Mouse (Mus musculus): ENCODE measurements at regions not wholly inside any gene's neighbourhood (a gene's known extent, or its start where the extent isn't known, plus 50 kb on each side); places are given as distances from the start of the nearest gene placed in this dataset.

- H3K4me3 ChIP-seq (ENCODE audit: low read depth, low read length), result no peak overlapping the region
- H3K36me3 ChIP-seq (ENCODE audit: control insufficient read depth, insufficient read depth, low read length), result no peaks in the 10 kb centered on the region
- H3K9ac ChIP-seq (ENCODE audit: low read length), result no peak overlapping the region
- H3K4me2 ChIP-seq (ENCODE audit: low read length), result no peak overlapping the region
- no peaks in the 10 kb centered on the region for H3K27me3 ChIP-seq (replicated peaks; ENCODE audit: control insufficient read depth, insufficient read depth, low read length)
- 49% methylated on average over 4 of the region's 4 CpGs for WGBS
- H3K9me3 ChIP-seq (ENCODE audit: control insufficient read depth, low read length), result no peaks in the 10 kb centered on the region
- no peak overlapping the region for H3K27ac ChIP-seq (ENCODE audit: low read depth)
- ATAC-seq (replicated peaks; ENCODE audit: low FRiP score, low TSS enrichment, low read depth) (no peak), DNase-seq (ENCODE audit: low spot score) (no peak)
- no peaks in the 10 kb centered on the region for H3K4me1 ChIP-seq (replicated peaks; ENCODE audit: control insufficient read depth, insufficient read depth, low read length)
Observed at GRCm38 (mm10) chr9:61530263-61531045, 158.3 kb downstream of the Tle3 start.

- Histone ChIP-seq H3K9ac (ENCODE audit: low read length) (no peak overlapping the region), H3K27me3 (replicated peaks; ENCODE audit: control insufficient read depth, insufficient read depth, low read length) (no peaks in the 10 kb centered on the region), H3K4me2 (ENCODE audit: low read length) (no peak overlapping the region), H3K36me3 (ENCODE audit: control insufficient read depth, insufficient read depth, low read length) (no peaks in the 10 kb centered on the region), H3K27ac (ENCODE audit: low read depth) (no peak overlapping the region), H3K9me3 (ENCODE audit: control insufficient read depth, low read length) (no peaks in the 10 kb centered on the region), H3K4me1 (replicated peaks; ENCODE audit: control insufficient read depth, insufficient read depth, low read length) (no peaks in the 10 kb centered on the region), H3K4me3 (ENCODE audit: low read depth, low read length) (no peak overlapping the region)
- WGBS, result 73% methylated on average over 12 of the region's 12 CpGs
- DNase-seq (ENCODE audit: low spot score) (no peak), ATAC-seq (replicated peaks; ENCODE audit: low FRiP score, low TSS enrichment, low read depth) (no peak)
Observed at GRCm38 (mm10) chr9:61528286-61528865, 156.2 kb downstream of the Tle3 start.

- no peak overlapping the region for H3K4me3 ChIP-seq (ENCODE audit: low read depth, low read length)
- no peak for ATAC-seq (replicated peaks; ENCODE audit: low FRiP score, low TSS enrichment, low read depth)
Observed at GRCm38 (mm10) chr9:61527491-61528056, 155.4 kb downstream of the Tle3 start.

GRCm38 (mm10) chr9:61520136-61520535 lies 148.0 kb downstream of the Tle3 start:
- H3K4me3 ChIP-seq (ENCODE audit: low read depth, low read length), result no peak overlapping the region
- WGBS, result 83% methylated on average over 5 of the region's 5 CpGs
- peaks cover 10% of the 10 kb centered on the region; the same call in 1 of the 2 replicates for H3K9me3 ChIP-seq (ENCODE audit: control insufficient read depth, low read length)

More at GRCm38 (mm10) chr9:61527491-61528056, 155.4 kb downstream of the Tle3 start:
- H3K9me3 ChIP-seq (ENCODE audit: control insufficient read depth, low read length), result peaks cover 6% of the 10 kb centered on the region; the same call in 1 of the 2 replicates
- H3K27ac ChIP-seq (ENCODE audit: low read depth), result no peak overlapping the region
- no peak overlapping the region for H3K4me2 ChIP-seq (ENCODE audit: low read length)
- no peaks in the 10 kb centered on the region for H3K36me3 ChIP-seq (ENCODE audit: control insufficient read depth, insufficient read depth, low read length)
- no peaks in the 10 kb centered on the region for H3K27me3 ChIP-seq (replicated peaks; ENCODE audit: control insufficient read depth, insufficient read depth, low read length)
- H3K4me1 ChIP-seq (replicated peaks; ENCODE audit: control insufficient read depth, insufficient read depth, low read length), result no peaks in the 10 kb centered on the region
- WGBS, result 71% methylated on average over 5 of the region's 5 CpGs
- no peak overlapping the region for H3K9ac ChIP-seq (ENCODE audit: low read length)
- DNase-seq (ENCODE audit: low spot score), result no peak

GRCm38 (mm10) chr9:61517906-61518305 lies 145.7 kb downstream of the Tle3 start:
- no peak for DNase-seq (ENCODE audit: low spot score)
- WGBS, result 82% methylated on average over 7 of the region's 7 CpGs

More at GRCm38 (mm10) chr9:61520136-61520535, 148.0 kb downstream of the Tle3 start:
- no peak overlapping the region for H3K9ac ChIP-seq (ENCODE audit: low read length)
- no peak overlapping the region for H3K4me2 ChIP-seq (ENCODE audit: low read length)
- H3K36me3 ChIP-seq (ENCODE audit: control insufficient read depth, insufficient read depth, low read length), result no peaks in the 10 kb centered on the region
- H3K27ac ChIP-seq (ENCODE audit: low read depth), result no peak overlapping the region
- H3K27me3 ChIP-seq (replicated peaks; ENCODE audit: control insufficient read depth, insufficient read depth, low read length), result no peaks in the 10 kb centered on the region
- DNase-seq (ENCODE audit: low spot score) (no peak), ATAC-seq (replicated peaks; ENCODE audit: low FRiP score, low TSS enrichment, low read depth) (no peak)
- H3K4me1 ChIP-seq (replicated peaks; ENCODE audit: control insufficient read depth, insufficient read depth, low read length), result no peaks in the 10 kb centered on the region

GRCm38 (mm10) chr9:61511436-61511835 lies 139.3 kb downstream of the Tle3 start:
- no peak overlapping the region for H3K27ac ChIP-seq (ENCODE audit: low read depth)
- no peaks in the 10 kb centered on the region for H3K4me1 ChIP-seq (replicated peaks; ENCODE audit: control insufficient read depth, insufficient read depth, low read length)
- no peak for ATAC-seq (replicated peaks; ENCODE audit: low FRiP score, low TSS enrichment, low read depth)
- H3K4me2 ChIP-seq (ENCODE audit: low read length), result no peak overlapping the region
- H3K36me3 ChIP-seq (ENCODE audit: control insufficient read depth, insufficient read depth, low read length), result no peaks in the 10 kb centered on the region
- H3K27me3 ChIP-seq (replicated peaks; ENCODE audit: control insufficient read depth, insufficient read depth, low read length), result peaks cover 14% of the 10 kb centered on the region
- no peak for DNase-seq (ENCODE audit: low spot score)
- no peak overlapping the region for H3K9ac ChIP-seq (ENCODE audit: low read length)
- no peaks in the 10 kb centered on the region for H3K9me3 ChIP-seq (ENCODE audit: control insufficient read depth, low read length)
- no peak overlapping the region for H3K4me3 ChIP-seq (ENCODE audit: low read depth, low read length)

More at GRCm38 (mm10) chr9:61517906-61518305, 145.7 kb downstream of the Tle3 start:
- Histone ChIP-seq H3K27ac (ENCODE audit: low read depth) (no peak overlapping the region), H3K36me3 (ENCODE audit: control insufficient read depth, insufficient read depth, low read length) (no peaks in the 10 kb centered on the region), H3K4me2 (ENCODE audit: low read length) (no peak overlapping the region), H3K4me1 (replicated peaks; ENCODE audit: control insufficient read depth, insufficient read depth, low read length) (no peaks in the 10 kb centered on the region), H3K4me3 (ENCODE audit: low read depth, low read length) (no peak overlapping the region), H3K9ac (ENCODE audit: low read length) (no peak overlapping the region), H3K9me3 (ENCODE audit: control insufficient read depth, low read length) (peaks cover 7% of the 10 kb centered on the region; the same call in 1 of the 2 replicates), H3K27me3 (replicated peaks; ENCODE audit: control insufficient read depth, insufficient read depth, low read length) (no peaks in the 10 kb centered on the region)
- no peak for ATAC-seq (replicated peaks; ENCODE audit: low FRiP score, low TSS enrichment, low read depth)

GRCm38 (mm10) chr9:61510217-61510893 lies 138.2 kb downstream of the Tle3 start:
- no peaks in the 10 kb centered on the region for H3K9me3 ChIP-seq (ENCODE audit: control insufficient read depth, low read length)
- no peak overlapping the region for H3K27ac ChIP-seq (ENCODE audit: low read depth)
- H3K27me3 ChIP-seq (replicated peaks; ENCODE audit: control insufficient read depth, insufficient read depth, low read length), result peaks cover 14% of the 10 kb centered on the region
- H3K4me3 ChIP-seq (ENCODE audit: low read depth, low read length), result no peak overlapping the region
- H3K4me1 ChIP-seq (replicated peaks; ENCODE audit: control insufficient read depth, insufficient read depth, low read length), result no peaks in the 10 kb centered on the region
- WGBS, result 34% methylated on average over 14 of the region's 14 CpGs
- H3K4me2 ChIP-seq (ENCODE audit: low read length), result no peak overlapping the region
- H3K36me3 ChIP-seq (ENCODE audit: control insufficient read depth, insufficient read depth, low read length), result no peaks in the 10 kb centered on the region
- ATAC-seq (replicated peaks; ENCODE audit: low FRiP score, low TSS enrichment, low read depth) (no peak), DNase-seq (ENCODE audit: low spot score) (no peak)
- no peak overlapping the region for H3K9ac ChIP-seq (ENCODE audit: low read length)

GRCm38 (mm10) chr9:61509591-61510191 lies 137.5 kb downstream of the Tle3 start:
- H3K36me3 ChIP-seq (ENCODE audit: control insufficient read depth, insufficient read depth, low read length), result no peaks in the 10 kb centered on the region
- peaks cover 14% of the 10 kb centered on the region for H3K27me3 ChIP-seq (replicated peaks; ENCODE audit: control insufficient read depth, insufficient read depth, low read length)
- no peaks in the 10 kb centered on the region for H3K9me3 ChIP-seq (ENCODE audit: control insufficient read depth, low read length)
- no peak overlapping the region for H3K4me3 ChIP-seq (ENCODE audit: low read depth, low read length)
- H3K4me1 ChIP-seq (replicated peaks; ENCODE audit: control insufficient read depth, insufficient read depth, low read length), result no peaks in the 10 kb centered on the region
- DNase-seq (ENCODE audit: low spot score) (no peak), ATAC-seq (replicated peaks; ENCODE audit: low FRiP score, low TSS enrichment, low read depth) (0 out of 2 replicates have a peak, but pooled peaks have one; percentile 36)
- WGBS, result 19% methylated on average over 26 of the region's 26 CpGs
- no peak overlapping the region for H3K27ac ChIP-seq (ENCODE audit: low read depth)
- H3K4me2 ChIP-seq (ENCODE audit: low read length), result no peak overlapping the region
- no peak overlapping the region for H3K9ac ChIP-seq (ENCODE audit: low read length)
